Mouse (Mus musculus) adrenal gland, adult 8-10 months (tissue): ENCODE results near the gene Itpk1. TPM values are rescaled to one million over a fixed set of nuclear protein-coding genes. Genes with fewer than 3 reads are reported as not detected.

ENCODE experiments used
- DNase-seq: peaks from one replicate; pipeline ENCODE4 v3.0.0; 2022
- microRNA-seq, 2 experiments: library from miRNA; unstranded; fragments of <30 nt; microRNA quantifications; one replicate each; pipeline ENCODE4 v1.2.0; 2022
- total RNA-seq, 4 experiments: library from RNA; stranded (reverse); gene quantifications; 2 replicates each; pipeline ENCODE4 v1.2.4; 2022

Itpk1 gene
- total RNA-seq, 4 experiments from 2014 or later = 49.2 to 139 (median 86.7) TPM

GRCm38 (mm10) chr12:102550529-102550928 is 154.2 kb downstream of the Itpk1 start:
- no peak for DNase-seq

GRCm38 (mm10) chr12:102545122-102545521 is 159.6 kb downstream of the Itpk1 start:
- no peak for DNase-seq

GRCm38 (mm10) chr12:102541168-102541567 is 163.6 kb downstream of the Itpk1 start:
- DNase-seq = no peak

- no peak for DNase-seq
Measured at GRCm38 (mm10) chr12:102540278-102540677, 164.5 kb downstream of the Itpk1 start.

GRCm38 (mm10) chr12:102535796-102536195 is 168.9 kb downstream of the Itpk1 start:
- DNase-seq = no peak

GRCm38 (mm10) chr12:102527989-102528388 is 176.7 kb downstream of the Itpk1 start:
- DNase-seq = no peak

- DNase-seq = no peak
Measured at GRCm38 (mm10) chr12:102524760-102525159, 180.0 kb downstream of the Itpk1 start.

GRCm38 (mm10) chr12:102524216-102524615 is 180.5 kb downstream of the Itpk1 start:
- DNase-seq = no peak

GRCm38 (mm10) chr12:102521777-102522319 is 182.9 kb downstream of the Itpk1 start:
- DNase-seq = no peak

GRCm38 (mm10) chr12:102519929-102520720 is 184.6 kb downstream of the Itpk1 start:
- DNase-seq = no peak

Small RNA genes lying within 50 kb of the gene (microRNA-seq; reads per million reads assigned to microRNA genes)
- gene Mir1936 = 0 reads per million in 2 experiments

Other genes starting within 250 kb of the Itpk1 start
- 10 to 100 TPM; 37.1 to 48.4 (median 40.7) TPM for gene Golga5, start 235.8 kb downstream of the Itpk1 start, total RNA-seq
- 1,000 to 10,000 TPM; 2,246 to 2,701 (median 2,550) TPM for gene Chga, start 150.0 kb downstream of the Itpk1 start, total RNA-seq
- 10 to 100 TPM in 3 of 4 experiments, 1 to 10 TPM in 1; 8.2 to 13.6 (median 11.5) TPM for gene Moap1, start 38.7 kb upstream of the Itpk1 start, total RNA-seq
- gene Tmem251, start 38.8 kb upstream of the Itpk1 start, total RNA-seq = 1 to 10 TPM; 7.2 to 8.8 (median 7.7) TPM
- not detected for gene Gm28051, start 52.8 kb upstream of the Itpk1 start, total RNA-seq
- 10 to 100 TPM; 12.1 to 16.5 (median 14.6) TPM for gene Gon7, start 52.9 kb upstream of the Itpk1 start, total RNA-seq
- 10 to 100 TPM; 30.2 to 41.2 (median 36.3) TPM for gene Ubr7, start 53.0 kb upstream of the Itpk1 start, total RNA-seq
- gene Gm20604, start 53.7 kb upstream of the Itpk1 start, total RNA-seq = 1 to 10 TPM; 6.1 to 8.9 (median 7.5) TPM
- gene Btbd7, start 173.5 kb upstream of the Itpk1 start, total RNA-seq = 10 to 100 TPM; 44.9 to 59.5 (median 54.3) TPM
- gene Cox8c, start 194.4 kb upstream of the Itpk1 start, total RNA-seq = not detected
- 1 to 10 TPM; 7.0 to 9.9 (median 8.6) TPM for gene Unc79, start 243.9 kb upstream of the Itpk1 start, total RNA-seq